Mouse (Mus musculus) adrenal gland, postnatal 4 days (tissue): ENCODE measurements around the gene Bloc1s5. TPM values are rescaled to one million over a fixed set of nuclear protein-coding genes. Genes with fewer than 3 reads are reported as not detected.

Experiments used
- DNase-seq, 2 experiments: peaks; one replicate each; pipeline ENCODE4 v3.0.0; 2021 to 2022; ENCODE audit warnings: low spot score in 2 of 2, mixed read lengths in 2 of 2
- total RNA-seq, 2 experiments: library from RNA; stranded (reverse); gene quantifications; 2 replicates each; pipeline ENCODE4 v1.2.3; 2021

The Bloc1s5 gene
- total RNA-seq, 2 experiments from 2014 or later: 22.3 to 23.9 TPM

GRCm38 (mm10) chr13:38623296-38623695 lies 11.6 kb downstream of the Bloc1s5 start:
- no peak for DNase-seq

DNA sequence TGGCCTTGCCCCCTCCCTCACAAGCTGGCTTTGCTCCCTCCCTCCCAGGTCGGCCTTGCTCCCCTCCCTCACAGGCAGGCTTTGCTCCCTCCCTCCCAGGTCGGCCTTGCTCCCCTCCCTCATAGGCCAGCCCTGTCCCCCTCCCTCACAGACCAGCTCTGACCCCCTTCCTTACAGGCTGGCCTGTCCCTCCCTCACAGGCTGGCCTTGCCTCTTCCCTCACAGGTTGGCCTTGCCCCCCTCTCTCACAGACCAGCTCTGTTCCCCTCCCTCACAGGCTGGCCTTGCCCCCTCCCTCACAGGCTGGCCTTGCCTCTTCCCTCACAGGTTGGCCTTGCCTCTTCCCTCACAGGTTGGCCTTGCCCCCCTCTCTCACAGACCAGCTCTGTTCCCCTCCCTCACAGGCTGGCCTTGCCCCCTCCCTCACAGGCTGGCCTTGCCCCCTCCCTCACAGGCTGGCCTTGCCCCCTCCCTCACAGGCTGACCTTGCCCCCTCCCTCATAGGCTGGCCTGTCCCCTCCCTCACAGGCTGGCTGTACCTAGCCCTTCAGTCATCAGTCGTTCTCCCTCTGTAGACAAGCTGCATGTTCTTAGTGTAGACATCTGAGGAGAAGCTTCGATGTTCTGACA lies 16.8 kb downstream of the Bloc1s5 start:
- peak in 1 of 2 experiments; percentile 38 for DNase-seq

GRCm38 (mm10) chr13:38616887-38617286 lies 18.0 kb downstream of the Bloc1s5 start:
- no peak for DNase-seq

DNA sequence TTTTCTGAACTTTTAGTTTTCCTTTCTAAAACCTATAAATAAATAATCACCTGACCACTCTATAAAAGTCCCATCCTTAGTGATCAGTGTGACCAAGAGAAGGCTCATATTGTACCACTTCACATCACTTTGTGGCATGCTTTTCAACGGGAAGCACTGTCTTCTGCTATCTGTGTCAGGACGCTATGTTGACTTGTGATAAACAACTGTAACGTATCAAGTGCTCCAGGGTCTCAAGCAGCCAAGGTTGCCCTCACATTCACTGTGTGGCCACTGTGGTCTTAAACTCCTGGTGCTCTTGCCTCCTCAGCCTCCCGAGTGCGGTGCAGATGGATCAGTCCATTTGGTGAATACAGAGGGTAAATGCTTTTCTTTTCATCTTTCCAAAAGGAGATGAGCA lies 19.3 kb downstream of the Bloc1s5 start:
- DNase-seq: no peak

DNA sequence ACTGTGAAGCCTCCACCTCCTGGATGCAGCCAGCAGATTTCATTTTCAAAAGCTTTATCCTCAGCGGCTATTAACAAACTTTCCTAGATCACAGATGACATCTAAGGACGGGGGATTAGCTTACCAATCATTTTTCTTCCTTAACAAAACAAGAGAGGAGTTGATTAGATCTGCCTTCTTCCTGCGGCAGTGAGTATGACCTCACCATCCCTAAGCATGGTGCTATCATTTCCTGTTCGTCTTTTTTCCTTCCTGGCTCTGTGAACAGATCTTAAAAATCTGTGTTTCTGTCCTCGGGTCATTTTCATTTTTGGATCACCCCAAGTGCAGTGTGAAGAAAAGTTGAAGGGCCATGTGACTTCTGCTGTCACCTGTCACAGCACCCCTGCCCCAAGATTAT lies 20.6 kb downstream of the Bloc1s5 start:
- no peak for DNase-seq

DNA sequence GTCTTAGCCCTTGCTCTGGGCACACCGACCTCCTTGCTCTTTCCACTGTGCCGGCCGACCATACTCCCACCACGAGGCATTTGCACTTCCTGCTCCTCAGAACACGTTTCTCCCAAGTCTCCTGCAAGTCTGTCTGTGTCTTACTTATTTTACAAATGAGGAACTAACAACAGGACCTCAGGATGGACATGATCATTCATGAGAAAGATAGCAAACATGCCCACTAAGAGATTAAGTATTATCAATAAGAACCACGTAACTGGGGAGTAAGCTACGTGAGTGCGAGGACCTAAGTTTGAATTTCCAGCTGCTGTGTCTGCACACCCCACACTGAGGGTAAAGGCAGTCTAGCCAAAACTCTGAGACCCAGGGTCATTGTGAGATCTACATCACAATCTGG lies 21.3 kb downstream of the Bloc1s5 start:
- DNase-seq: no peak

- no peak for DNase-seq
Observed at GRCm38 (mm10) chr13:38612608-38613007, 22.3 kb downstream of the Bloc1s5 start.

GRCm38 (mm10) chr13:38612179-38612578 lies 22.7 kb downstream of the Bloc1s5 start:
- no peak for DNase-seq

DNA sequence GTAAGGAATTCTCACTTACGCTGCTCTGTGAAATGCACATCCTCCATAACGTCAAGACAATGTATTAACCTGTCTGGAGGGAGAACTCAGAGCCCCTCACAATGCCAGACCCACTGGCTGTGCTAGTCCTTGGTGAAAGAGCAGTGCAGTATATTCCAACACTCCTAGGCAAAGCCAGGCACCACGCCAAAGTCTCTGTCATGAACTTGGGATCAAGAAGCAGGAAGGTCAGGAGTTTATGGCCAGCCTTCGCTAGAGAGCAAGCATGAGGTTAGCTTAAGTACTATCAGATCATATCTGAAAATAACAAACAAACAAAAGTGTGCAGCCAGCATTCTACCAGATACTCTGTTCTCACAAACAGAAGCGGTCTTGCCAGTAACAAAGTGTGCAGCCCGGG lies 24.6 kb downstream of the Bloc1s5 start:
- DNase-seq: peak in 1 of 2 experiments; percentile 45

- DNase-seq: no peak
Observed at GRCm38 (mm10) chr13:38607130-38607529, 27.8 kb downstream of the Bloc1s5 start.

DNA sequence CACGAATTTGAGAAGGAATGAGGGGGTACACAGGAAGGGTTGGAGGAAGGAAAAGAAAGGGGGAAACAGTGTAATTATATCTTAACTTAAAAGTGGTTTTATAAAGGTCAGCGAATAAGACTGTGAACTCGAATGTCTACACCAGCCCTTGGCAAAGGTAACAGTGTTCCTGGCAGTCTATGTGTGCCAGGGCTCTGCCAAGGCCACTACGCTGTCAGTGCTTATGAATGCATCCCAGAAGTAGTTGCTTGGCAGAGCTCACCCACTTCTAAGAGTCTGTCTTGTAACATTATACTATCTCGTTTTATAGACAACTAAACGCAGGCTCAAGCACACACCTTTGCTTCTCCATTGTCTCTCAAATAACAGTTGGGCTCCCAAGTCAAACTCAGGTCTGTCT lies 29.6 kb downstream of the Bloc1s5 start:
- no peak for DNase-seq

- no peak for DNase-seq
Observed at GRCm38 (mm10) chr13:38602966-38603365, 31.9 kb downstream of the Bloc1s5 start.

- no peak for DNase-seq
Observed at GRCm38 (mm10) chr13:38602243-38602832, 32.6 kb downstream of the Bloc1s5 start.

GRCm38 (mm10) chr13:38600811-38601210 lies 34.1 kb downstream of the Bloc1s5 start:
- no peak for DNase-seq

DNA sequence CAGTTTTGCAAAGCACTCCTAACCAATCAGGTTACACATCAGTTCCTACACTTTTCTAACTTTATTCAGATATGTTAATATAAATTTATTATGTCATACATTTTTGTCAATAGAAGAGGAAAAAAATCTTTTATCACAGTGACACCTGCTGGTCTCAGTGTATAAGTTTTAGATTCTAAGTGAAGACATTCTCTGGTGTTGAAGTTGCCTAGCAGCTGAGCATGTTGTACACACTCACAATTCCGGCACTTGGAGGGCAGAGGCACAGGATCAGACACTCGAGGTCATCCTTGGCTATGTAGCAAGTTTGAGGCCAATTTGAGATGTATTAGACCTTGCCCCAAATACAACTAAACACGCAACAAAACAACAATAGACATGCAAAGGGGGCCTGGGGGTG lies 37.8 kb downstream of the Bloc1s5 start:
- no peak for DNase-seq

DNA sequence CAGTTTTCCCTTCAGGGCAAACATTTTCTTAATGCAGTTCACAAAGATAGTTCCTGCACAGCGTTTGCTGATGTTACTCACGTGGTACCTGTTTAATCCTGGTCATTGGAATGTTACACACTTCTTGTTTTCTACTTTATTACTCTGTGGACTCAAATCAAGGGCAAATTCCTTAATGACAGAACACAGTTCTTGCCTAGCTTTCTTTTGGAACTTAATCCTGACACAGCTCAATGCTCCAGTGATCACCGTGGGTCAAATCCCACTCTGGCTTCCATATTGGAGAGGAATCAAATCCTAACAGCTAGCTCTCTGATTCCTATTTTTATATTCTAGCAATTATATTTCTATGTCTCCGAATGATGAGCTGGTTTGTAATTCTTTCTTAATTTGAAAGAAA lies 38.4 kb downstream of the Bloc1s5 start:
- no peak for DNase-seq

- no peak for DNase-seq
Observed at GRCm38 (mm10) chr13:38593114-38593513, 41.8 kb downstream of the Bloc1s5 start.

DNA sequence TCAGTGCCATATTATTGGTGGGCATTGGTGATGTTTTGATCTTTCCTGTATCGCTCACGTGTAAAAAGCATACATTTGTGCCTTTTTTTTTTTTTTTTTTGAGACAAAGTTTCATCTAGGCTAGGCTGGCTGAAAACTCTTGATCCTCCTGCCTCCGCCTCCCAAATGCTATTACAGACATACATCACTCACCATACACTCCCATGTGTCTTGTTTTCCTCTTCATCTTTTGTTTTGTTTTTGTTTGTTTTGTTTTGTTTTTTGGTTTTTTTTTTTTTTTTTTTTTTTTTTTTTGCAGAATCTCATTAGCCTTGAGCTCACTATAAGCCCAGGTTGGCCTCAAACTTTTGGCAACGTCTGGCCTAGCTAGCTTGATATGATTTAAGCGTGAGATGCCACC lies 47.6 kb downstream of the Bloc1s5 start:
- no peak for DNase-seq

DNA sequence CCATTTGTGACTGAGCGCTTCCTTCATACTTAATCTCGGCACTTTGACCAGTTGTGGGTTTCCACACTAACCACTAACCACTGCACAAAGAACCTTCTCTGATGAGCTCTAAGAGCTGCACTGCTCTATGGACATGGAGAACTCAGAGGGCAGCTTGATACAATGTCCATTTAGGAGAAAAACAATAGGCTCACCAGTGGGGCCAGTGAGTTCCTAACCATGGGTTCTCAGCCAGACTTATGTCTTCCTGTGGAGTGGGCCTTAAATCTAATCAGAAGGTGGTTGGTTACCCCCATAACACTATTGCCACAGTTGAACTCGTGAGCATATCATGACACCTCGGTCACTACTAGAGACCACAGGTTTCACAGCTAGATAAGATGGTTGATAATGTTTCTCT lies 48.5 kb downstream of the Bloc1s5 start:
- no peak for DNase-seq

DNA sequence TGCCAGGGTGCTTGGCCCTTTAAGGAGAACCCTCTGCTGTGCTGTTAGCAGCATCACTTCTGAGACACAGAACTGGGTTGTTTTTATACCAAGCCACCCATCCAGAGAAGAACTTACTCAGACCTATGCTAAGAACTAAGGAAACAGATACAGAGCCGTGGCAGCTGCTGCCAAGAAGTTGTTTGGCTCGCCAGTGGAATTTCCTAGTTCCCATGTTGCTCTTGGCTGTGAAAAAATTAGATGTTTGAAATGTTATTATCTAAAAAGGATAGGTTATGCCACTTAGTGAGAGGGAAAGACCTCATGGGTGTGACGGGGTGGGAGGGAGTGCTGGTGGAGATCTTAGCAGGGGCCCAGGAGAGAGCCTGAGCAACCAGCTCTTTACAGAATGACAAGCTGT lies 52.1 kb downstream of the Bloc1s5 start:
- DNase-seq: no peak

DNA sequence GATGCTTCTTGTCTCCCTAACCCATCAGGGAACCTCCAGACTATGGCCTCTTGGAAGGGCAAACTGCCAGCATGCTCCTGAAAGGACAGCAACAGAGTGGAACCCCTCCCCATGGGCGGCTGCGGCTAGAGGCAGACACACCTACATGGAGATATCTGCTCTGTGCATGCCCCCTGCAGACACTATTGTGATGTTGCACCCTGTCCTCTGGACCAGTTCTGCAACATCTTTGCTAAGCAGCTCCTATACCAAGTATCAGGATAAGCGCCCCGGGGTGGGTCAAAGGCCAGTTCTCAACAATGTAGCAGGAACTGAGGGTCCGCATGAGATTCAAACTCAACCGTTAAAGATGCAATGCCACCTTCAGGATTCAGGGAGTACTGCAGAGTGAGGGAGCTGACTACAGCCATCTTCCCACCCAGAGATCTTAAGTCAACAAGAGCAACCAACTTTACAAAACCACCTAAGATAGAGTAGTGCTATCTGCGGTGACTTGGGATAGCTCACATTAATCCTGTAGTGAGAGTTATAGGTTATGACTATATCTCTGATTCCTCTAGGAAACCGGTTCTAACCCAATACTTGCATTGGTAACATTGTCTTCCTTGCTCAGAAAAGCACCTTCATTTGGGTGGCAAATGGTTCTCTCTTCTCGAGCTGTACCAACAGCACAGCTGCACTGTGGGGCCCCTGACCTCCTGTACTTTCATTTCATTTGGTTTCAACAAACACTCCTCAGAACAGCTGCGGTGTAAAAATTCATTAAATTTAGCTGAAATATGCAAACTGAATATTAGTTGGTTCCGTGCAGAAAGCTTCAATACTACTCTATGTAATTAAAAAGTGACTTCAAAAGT lies 54.1 kb downstream of the Bloc1s5 start:
- peak; percentile 17 to 47 for DNase-seq

DNA sequence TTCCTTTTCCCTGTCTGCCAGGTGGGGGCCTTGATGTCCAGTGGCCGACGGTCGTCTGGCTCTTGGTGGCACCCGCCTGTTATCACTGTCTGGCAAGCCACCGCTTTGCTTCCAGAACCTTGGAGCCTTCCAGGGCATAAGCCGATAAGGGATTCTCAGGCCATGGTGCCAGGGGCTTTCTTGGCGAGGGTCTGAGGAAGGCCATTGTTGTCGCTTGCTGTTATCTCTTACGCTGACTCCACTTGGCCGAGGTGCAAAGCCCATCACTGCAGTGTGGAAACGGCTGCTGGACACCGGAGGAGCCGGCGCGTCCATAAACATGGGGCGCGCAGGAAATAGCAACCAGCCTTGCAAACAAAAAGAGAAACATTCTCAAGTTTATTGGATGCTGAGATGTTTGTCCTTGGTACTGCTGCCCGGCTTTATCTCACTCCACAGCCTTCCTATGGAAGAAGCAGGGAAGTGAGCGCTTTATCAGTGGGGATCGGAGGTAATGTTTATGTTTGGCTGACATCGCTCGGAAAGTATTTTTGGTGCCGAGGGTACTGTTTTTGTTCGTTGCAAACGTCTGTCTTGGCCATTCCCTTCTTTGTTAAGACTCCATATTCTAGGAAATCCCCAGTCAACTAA lies 54.8 kb downstream of the Bloc1s5 start:
- DNase-seq: no peak
